Mouse (Mus musculus) heart, embryonic 11.5 days (tissue): ENCODE results near the gene Olfr148. TPM values are rescaled to one million over a fixed set of nuclear protein-coding genes. Genes with fewer than 3 reads are reported as not detected.

Source experiments
- ATAC-seq: fragments of 200-750 bp; cut with Nextera tagmentation; replicated peaks from 2 replicates; pipeline ENCODE4 v1.8.0; 2017; ENCODE audit warnings: moderate library complexity; ENCODE audit not compliant: insufficient number of reproducible peaks, low FRiP score, low TSS enrichment
- H3K27ac ChIP-seq: fragments of 300-500 bp; sonication (generic); 2 replicates; pipeline ENCODE4 v1.5.1; 2014; ENCODE audit warnings: mild to moderate bottlenecking, low read depth, low read length
- H3K27me3 ChIP-seq: fragments of 300-500 bp; sonication (generic); 2 replicates; pipeline ENCODE4 v1.6.1; 2014; ENCODE audit warnings: mild to moderate bottlenecking, low read length, mixed read lengths; ENCODE audit not compliant: control insufficient read depth, insufficient read depth
- H3K36me3 ChIP-seq: fragments of 300-500 bp; sonication (generic); 2 replicates; pipeline ENCODE4 v1.6.1; 2014; ENCODE audit warnings: mild to moderate bottlenecking, low read length, moderate library complexity, mixed read lengths; ENCODE audit not compliant: control insufficient read depth, insufficient read depth
- H3K4me1 ChIP-seq: fragments of 300-500 bp; sonication (generic); 2 replicates; pipeline ENCODE4 v1.6.1; 2014; ENCODE audit warnings: low read length; ENCODE audit not compliant: control insufficient read depth, insufficient read depth
- H3K4me2 ChIP-seq: fragments of 300-500 bp; sonication (generic); 2 replicates; pipeline ENCODE4 v1.6.1; 2014; ENCODE audit warnings: mild to moderate bottlenecking, moderate library complexity
- H3K4me3 ChIP-seq: fragments of 300-500 bp; sonication (generic); 2 replicates; pipeline ENCODE4 v1.5.1; 2014; ENCODE audit warnings: low read depth, low read length
- H3K9ac ChIP-seq: fragments of 300-500 bp; sonication (generic); 2 replicates; pipeline ENCODE4 v1.6.1; 2014; ENCODE audit warnings: mild to moderate bottlenecking, low read depth, low read length, moderate library complexity
- H3K9me3 ChIP-seq: fragments of 300-500 bp; sonication (generic); replicated peaks from 2 replicates; pipeline ENCODE4 v1.6.1; 2016; ENCODE audit warnings: low read length; ENCODE audit not compliant: control insufficient read depth
- WGBS: fragments of 180-500 bp; shearing (Covaris S2); extraction: QIAGEN DNeasy Blood & Tissue Kit; methylation state at CpG from one replicate; pipeline ENCODE4 v1.1.7; 2014; ENCODE audit not compliant: insufficient replicate concordance; 5-methylcytosine and 5-hydroxymethylcytosine counted together
- polyA plus RNA-seq: library from polyadenylated mRNA; unstranded; fragments of >200 nt; fragmentation: Nextera tagmentation; extraction: Ambion mirVana; gene quantifications from 2 replicates; pipeline ENCODE4 v1.2.1, GENCODE M21; 2014

Gene Olfr148
- polyA plus RNA-seq, 1 experiment from 2014 or later, result not detected

GRCm38 (mm10) chr9:39621073-39621472 lies 10.6 kb downstream of the Olfr148 start, which contains the start of gene Olfr960:
TSS of gene Olfr960 (plus strand) at chr9:39621373.
- Histone ChIP-seq H3K9ac (no peak within 1 kb of the TSS), H3K27ac (no peak within 1 kb of the TSS), H3K4me1 (no peaks in the 10 kb centered on the region), H3K4me2 (no peak within 1 kb of the TSS), H3K9me3 (no peaks in the 10 kb centered on the region), H3K4me3 (no peak within 1 kb of the TSS), H3K27me3 (no peaks in the 10 kb centered on the region), H3K36me3 (no peaks in the 10 kb centered on the region)
- 74% methylated on average over 1 of the region's 1 CpGs for WGBS
- ATAC-seq, result no peak

- no peaks in the 10 kb centered on the region for H3K27me3 ChIP-seq
- H3K27ac ChIP-seq, result no peak overlapping the region
- no peaks in the 10 kb centered on the region for H3K9me3 ChIP-seq
- H3K4me2 ChIP-seq, result no peak overlapping the region
- H3K36me3 ChIP-seq, result no peaks in the 10 kb centered on the region
- H3K4me3 ChIP-seq, result no peak overlapping the region
- H3K4me1 ChIP-seq, result no peaks in the 10 kb centered on the region
- no peak for ATAC-seq
- 82% methylated on average over 3 of the region's 3 CpGs for WGBS
- H3K9ac ChIP-seq, result no peak overlapping the region
Measured at GRCm38 (mm10) chr9:39623783-39624182, 13.3 kb downstream of the Olfr148 start.

GRCm38 (mm10) chr9:39624711-39625110 lies 14.3 kb downstream of the Olfr148 start:
- H3K9me3 ChIP-seq, result no peaks in the 10 kb centered on the region
- no peak for ATAC-seq
- H3K27ac ChIP-seq, result no peak overlapping the region
- no peak overlapping the region for H3K4me3 ChIP-seq
- H3K27me3 ChIP-seq, result no peaks in the 10 kb centered on the region
- no peak overlapping the region for H3K4me2 ChIP-seq
- no peaks in the 10 kb centered on the region for H3K36me3 ChIP-seq
- no peak overlapping the region for H3K9ac ChIP-seq
- WGBS, result 69% methylated on average over 2 of the region's 2 CpGs
- H3K4me1 ChIP-seq, result no peaks in the 10 kb centered on the region

- H3K36me3 ChIP-seq, result no peaks in the 10 kb centered on the region
- H3K4me1 ChIP-seq, result no peaks in the 10 kb centered on the region
- H3K9ac ChIP-seq, result no peak overlapping the region
- no peaks in the 10 kb centered on the region for H3K9me3 ChIP-seq
- H3K27ac ChIP-seq, result no peak overlapping the region
- no peaks in the 10 kb centered on the region for H3K27me3 ChIP-seq
- no peak overlapping the region for H3K4me2 ChIP-seq
- ATAC-seq, result no peak
- 75% methylated on average over 2 of the region's 2 CpGs for WGBS
- no peak overlapping the region for H3K4me3 ChIP-seq
Measured at GRCm38 (mm10) chr9:39629069-39629468, 18.6 kb downstream of the Olfr148 start.

- H3K27ac ChIP-seq, result no peak overlapping the region
Measured at GRCm38 (mm10) chr9:39633913-39634594, 23.6 kb downstream of the Olfr148 start.

GRCm38 (mm10) chr9:39644785-39645184 lies 34.3 kb downstream of the Olfr148 start, which contains the start of gene Olfr961:
TSS of gene Olfr961 (plus strand) at chr9:39645085.
- H3K4me2 ChIP-seq, result no peak within 1 kb of the TSS
- ATAC-seq, result no peak
- H3K9me3 ChIP-seq, result no peaks in the 10 kb centered on the region
- no peaks in the 10 kb centered on the region for H3K36me3 ChIP-seq
- no peak within 1 kb of the TSS for H3K4me3 ChIP-seq
- H3K9ac ChIP-seq, result no peak within 1 kb of the TSS
- no peaks in the 10 kb centered on the region for H3K27me3 ChIP-seq
- H3K4me1 ChIP-seq, result no peaks in the 10 kb centered on the region
- H3K27ac ChIP-seq, result no peak within 1 kb of the TSS

More at GRCm38 (mm10) chr9:39633913-39634594, 23.6 kb downstream of the Olfr148 start:
- Histone ChIP-seq H3K4me3 (no peak overlapping the region), H3K9me3 (no peaks in the 10 kb centered on the region), H3K27me3 (no peaks in the 10 kb centered on the region), H3K36me3 (no peaks in the 10 kb centered on the region), H3K9ac (no peak overlapping the region), H3K4me2 (no peak overlapping the region), H3K4me1 (no peaks in the 10 kb centered on the region)
- 37% methylated on average over 4 of the region's 4 CpGs for WGBS
- ATAC-seq, result no peak

- ATAC-seq, result no peak
- Histone ChIP-seq H3K27me3 (no peaks in the 10 kb centered on the region), H3K4me3 (no peak overlapping the region), H3K27ac (no peak overlapping the region), H3K4me1 (no peaks in the 10 kb centered on the region), H3K9ac (no peak overlapping the region), H3K9me3 (no peaks in the 10 kb centered on the region), H3K36me3 (no peaks in the 10 kb centered on the region), H3K4me2 (no peak overlapping the region)
- WGBS, result 81% methylated on average over 4 of the region's 4 CpGs
Measured at GRCm38 (mm10) chr9:39647382-39647781, 36.9 kb downstream of the Olfr148 start.

- no peaks in the 10 kb centered on the region for H3K4me1 ChIP-seq
- H3K27me3 ChIP-seq, result no peaks in the 10 kb centered on the region
- H3K4me3 ChIP-seq, result no peak overlapping the region
- no peak for ATAC-seq
- H3K9me3 ChIP-seq, result no peaks in the 10 kb centered on the region
- no peak overlapping the region for H3K4me2 ChIP-seq
- no peaks in the 10 kb centered on the region for H3K36me3 ChIP-seq
- no peak overlapping the region for H3K9ac ChIP-seq
- H3K27ac ChIP-seq, result no peak overlapping the region
- 63% methylated on average over 6 of the region's 6 CpGs for WGBS
Measured at GRCm38 (mm10) chr9:39654756-39655396, 44.4 kb downstream of the Olfr148 start.
